Mouse (Mus musculus) central nervous system, embryonic 14 days (tissue): ENCODE results near the gene Fam229b. TPM values are rescaled to one million over a fixed set of nuclear protein-coding genes. Genes with fewer than 3 reads are reported as not detected.

Source experiments
- polyA plus RNA-seq: library from polyadenylated mRNA; depleted of rRNA; stranded (reverse); fragments of >200 nt; gene quantifications from 2 replicates; pipeline ENCODE4 v1.2.3, GENCODE M21; 2012; rRNA removed

Gene Fam229b
- polyA plus RNA-seq, result 13.7 and 13.8 TPM in 2 replicates

GRCm38 (mm10) chr10:39133462-39134310, at the start of gene Fam229b, which contains the start of gene Tube1:
Gene Fam229b (minus strand): TSS chr10:39133914.
Gene Tube1 (plus strand): TSS chr10:39133976.

DNA sequence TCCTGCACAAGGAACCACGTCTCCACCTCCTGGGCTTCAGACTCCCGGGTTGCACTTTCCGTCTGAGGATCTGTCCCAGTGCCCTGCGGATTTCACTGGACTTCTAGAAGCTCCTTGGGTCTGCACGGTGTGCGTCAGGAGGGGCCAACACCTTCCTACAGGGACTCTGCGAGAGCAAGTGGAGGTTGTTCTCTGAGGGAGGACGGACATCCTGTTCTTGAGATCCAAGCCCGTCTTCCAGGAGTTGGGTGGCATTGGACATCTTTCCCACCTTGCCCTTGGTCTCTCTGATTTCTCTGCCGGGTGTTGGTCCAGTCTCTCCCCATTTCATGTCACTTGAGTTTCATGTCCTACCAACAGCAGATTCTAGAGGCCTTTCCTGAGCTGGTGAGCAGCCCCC, 30.0 kb upstream of the Fam229b start, which contains the start of gene Ccn6:
Gene Ccn6 (minus strand): TSS at position 101 of the 400 bp plus-strand sequence.

Other genes with a start within 250 kb of the Fam229b start
- 18.1 and 32.5 TPM in 2 replicates for gene Lama4, start 168.4 kb downstream of the Fam229b start, polyA plus RNA-seq
- gene Tube1, start 62 bp upstream of the Fam229b start, polyA plus RNA-seq, result 14.9 and 15.8 TPM in 2 replicates
- gene Ccn6, start 29.9 kb upstream of the Fam229b start, polyA plus RNA-seq, result 0.42 and 1.0 TPM in 2 replicates
- gene Fyn, start 234.9 kb upstream of the Fam229b start, polyA plus RNA-seq, result 110 and 119 TPM in 2 replicates